Mouse (Mus musculus): ENCODE data around the gene Serac1.

DNA sequence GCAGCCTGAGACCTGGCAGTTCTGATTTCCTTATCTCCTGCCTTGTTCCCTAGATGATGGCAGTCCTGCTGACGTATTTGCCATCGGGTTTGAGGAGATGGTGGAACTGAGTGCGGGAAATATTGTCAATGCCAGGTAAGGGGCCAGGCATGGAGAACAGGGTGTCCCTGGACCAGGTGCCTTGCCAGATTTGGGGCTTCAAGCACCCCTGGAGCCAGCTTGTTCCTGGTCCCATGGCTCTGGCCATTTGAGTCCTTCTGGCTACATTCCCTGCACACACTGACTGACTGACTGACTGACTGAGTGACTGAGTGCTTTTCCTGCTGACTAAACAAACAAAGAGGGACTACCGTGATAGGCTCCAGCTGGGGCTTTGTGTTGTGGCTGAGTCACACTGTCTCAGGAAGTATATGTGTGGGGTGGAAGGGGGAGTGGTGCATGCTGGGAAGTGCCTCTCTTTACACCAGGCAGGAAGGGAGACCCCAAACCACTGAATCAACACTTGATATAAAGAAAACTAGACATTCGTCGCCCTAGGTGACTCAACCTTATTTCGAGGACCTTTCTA, 63.2 kb downstream of the Serac1 start:
- TF ChIP-seq MAFK (IDR thresholded peaks at IDR 0.05; ENCODE audit: insufficient read depth, low read depth, low read length) (peak; percentile 64), CHD2 (IDR thresholded peaks at IDR 0.05; ENCODE audit: low read depth, low read length) (no peak), ZC3H11A (IDR thresholded peaks at IDR 0.05; ENCODE audit: borderline replicate concordance, low read depth, low read length) (no peak), ZNF384 (IDR thresholded peaks at IDR 0.05; ENCODE audit: low read depth, low read length) (no peak)
